Mouse (Mus musculus) neural tube, embryonic 12.5 days (tissue): ENCODE measurements around the gene Pfkfb2. TPM values are rescaled to one million over a fixed set of nuclear protein-coding genes. Genes with fewer than 3 reads are reported as not detected.
"Not testable (repeated sequence)": the region's sequence is repeated elsewhere in the genome, so short reads cannot be mapped to it uniquely, and the experiment has no call there.

Experiments used
- ATAC-seq: fragments of 200-750 bp; cut with Nextera tagmentation; 2 replicates; pipeline ENCODE4 v1.8.0; 2017; ENCODE audit warnings: low read depth, mild to moderate bottlenecking, moderate TSS enrichment, moderate library complexity; ENCODE audit not compliant: low FRiP score
- H3K27ac ChIP-seq: fragments of 300-500 bp; sonication (generic); 2 replicates; pipeline ENCODE4 v1.5.1; 2016
- H3K27me3 ChIP-seq: fragments of 300-500 bp; sonication (generic); replicated peaks from 2 replicates; pipeline ENCODE4 v1.6.1; 2016; ENCODE audit warnings: mild to moderate bottlenecking
- H3K36me3 ChIP-seq: fragments of 300-500 bp; sonication (generic); 2 replicates; pipeline ENCODE4 v1.6.1; 2016; ENCODE audit warnings: mild to moderate bottlenecking
- H3K4me1 ChIP-seq: fragments of 300-500 bp; sonication (generic); 2 replicates; pipeline ENCODE4 v1.6.1; 2016
- H3K4me2 ChIP-seq: fragments of 300-500 bp; sonication (generic); replicated peaks from 2 replicates; pipeline ENCODE4 v1.6.1; 2016; ENCODE audit warnings: mild to moderate bottlenecking
- H3K4me3 ChIP-seq: fragments of 300-500 bp; sonication (generic); 2 replicates; pipeline ENCODE4 v1.5.1; 2016
- H3K9ac ChIP-seq: fragments of 300-500 bp; sonication (generic); 2 replicates; pipeline ENCODE4 v1.6.1; 2016; ENCODE audit warnings: mild to moderate bottlenecking
- H3K9me3 ChIP-seq: fragments of 300-500 bp; sonication (generic); 2 replicates; pipeline ENCODE4 v1.6.1; 2016; ENCODE audit warnings: mild to moderate bottlenecking
- WGBS: fragments of 180-500 bp; shearing (Covaris S2); methylation state at CpG from one replicate; pipeline ENCODE4 v1.1.7; 2016; 5-methylcytosine and 5-hydroxymethylcytosine counted together
- polyA plus RNA-seq: library from polyadenylated mRNA; unstranded; fragments of >200 nt; fragmentation: Nextera tagmentation; extraction: Ambion mirVana; gene quantifications from 2 replicates; pipeline ENCODE4 v1.2.1, GENCODE M21; 2016

The Pfkfb2 gene
- polyA plus RNA-seq, 1 experiment from 2014 or later = 16.1 TPM

GRCm38 (mm10) chr1:130663576-130663975 lies 65.5 kb downstream of the Pfkfb2 start:
- ATAC-seq, H3K4me2 ChIP-seq, H3K4me3 ChIP-seq, H3K27me3 ChIP-seq, H3K4me1 ChIP-seq, H3K36me3 ChIP-seq, H3K9me3 ChIP-seq, H3K27ac ChIP-seq, H3K9ac ChIP-seq: not testable (repeated sequence)
- WGBS = 90% methylated on average over 5 of the region's 5 CpGs

- no peaks in the 10 kb centered on the region for H3K9me3 ChIP-seq
- no peaks in the 10 kb centered on the region for H3K36me3 ChIP-seq
- H3K27me3 ChIP-seq = no peaks in the 10 kb centered on the region
- WGBS = 87% methylated on average over 3 of the region's 3 CpGs
- H3K4me1 ChIP-seq = no peaks in the 10 kb centered on the region
- no peak within 1 kb of the TSS for H3K4me2 ChIP-seq
- no peak within 1 kb of the TSS for H3K9ac ChIP-seq
- no peak within 1 kb of the TSS for H3K27ac ChIP-seq
- ATAC-seq = no peak
- H3K4me3 ChIP-seq = no peak within 1 kb of the TSS
These were observed 67.6 kb downstream of the Pfkfb2 start, which contains the start of gene C4bp for GRCm38 (mm10) chr1:130661454-130661853. C4bp (minus strand) TSS chr1:130661632.

GRCm38 (mm10) chr1:130659641-130660040 lies 69.4 kb downstream of the Pfkfb2 start:
- not testable (repeated sequence) for ATAC-seq, H3K4me1 ChIP-seq, H3K4me2 ChIP-seq, H3K27ac ChIP-seq, H3K36me3 ChIP-seq, H3K4me3 ChIP-seq, H3K9me3 ChIP-seq, H3K9ac ChIP-seq, H3K27me3 ChIP-seq
- WGBS = 32% methylated on average over 5 of the region's 5 CpGs

- Histone ChIP-seq H3K4me2 (no peak overlapping the region), H3K4me1 (no peaks in the 10 kb centered on the region), H3K27me3 (no peaks in the 10 kb centered on the region), H3K36me3 (no peaks in the 10 kb centered on the region), H3K9ac (no peak overlapping the region), H3K4me3 (no peak overlapping the region), H3K27ac (no peak overlapping the region), H3K9me3 (no peaks in the 10 kb centered on the region)
- no peak for ATAC-seq
- 74% methylated on average over 4 of the region's 4 CpGs for WGBS
These were observed 85.0 kb downstream of the Pfkfb2 start for GRCm38 (mm10) chr1:130644103-130644502.

- Histone ChIP-seq H3K9ac (no peak overlapping the region), H3K4me1 (no peaks in the 10 kb centered on the region), H3K4me2 (no peak overlapping the region), H3K27ac (no peak overlapping the region), H3K36me3 (no peaks in the 10 kb centered on the region), H3K4me3 (no peak overlapping the region), H3K9me3 (no peaks in the 10 kb centered on the region), H3K27me3 (no peaks in the 10 kb centered on the region)
- no peak for ATAC-seq
These were observed 88.1 kb downstream of the Pfkfb2 start for GRCm38 (mm10) chr1:130640967-130641366.

Other genes with a start within 250 kb of the Pfkfb2 start
- gene Zp3r, start 99.6 kb downstream of the Pfkfb2 start, polyA plus RNA-seq = not detected in 2 replicates
- gene C4bp, start 67.6 kb downstream of the Pfkfb2 start, polyA plus RNA-seq = 0.06 TPM in 1 of 2 replicates, not detected in the other
- gene Gm29427, start 13.5 kb downstream of the Pfkfb2 start, polyA plus RNA-seq = not detected in 2 replicates
- gene Yod1, start 11.9 kb downstream of the Pfkfb2 start, polyA plus RNA-seq = 18.6 and 20.3 TPM in 2 replicates
- gene AA986860, start 2.7 kb upstream of the Pfkfb2 start, polyA plus RNA-seq = 0.51 and 0.86 TPM in 2 replicates
- gene Fcamr, start 71.6 kb upstream of the Pfkfb2 start, polyA plus RNA-seq = not detected in 2 replicates
- not detected in 2 replicates for gene Pigr, start 97.4 kb upstream of the Pfkfb2 start, polyA plus RNA-seq
- not detected in 2 replicates for gene Fcmr, start 136.4 kb upstream of the Pfkfb2 start, polyA plus RNA-seq
- not detected in 2 replicates for gene Il24, start 158.2 kb upstream of the Pfkfb2 start, polyA plus RNA-seq
- not detected in 2 replicates for gene Il20, start 182.2 kb upstream of the Pfkfb2 start, polyA plus RNA-seq
- gene Il19, start 210.9 kb upstream of the Pfkfb2 start, polyA plus RNA-seq = not detected in 2 replicates